Mouse (Mus musculus) neural tube, embryonic 14.5 days (tissue): ENCODE data around the gene Cactin. TPM values are rescaled to one million over a fixed set of nuclear protein-coding genes. Genes with fewer than 3 reads are reported as not detected.

Experiments used
- ATAC-seq: fragments of 200-750 bp; cut with Nextera tagmentation; 2 replicates; pipeline ENCODE4 v1.8.0; 2017; ENCODE audit warnings: low read depth, mild to moderate bottlenecking, moderate TSS enrichment, moderate library complexity
- H3K27ac ChIP-seq: fragments of 300-500 bp; sonication (generic); 2 replicates; pipeline ENCODE4 v1.5.1; 2014; ENCODE audit warnings: low read depth, mild to moderate bottlenecking, control low read depth, low read length, moderate library complexity, mixed read lengths
- H3K27me3 ChIP-seq: fragments of 300-500 bp; sonication (generic); 2 replicates; pipeline ENCODE4 v1.6.1; 2014; ENCODE audit warnings: low read length; ENCODE audit not compliant: control insufficient read depth, insufficient read depth
- H3K36me3 ChIP-seq: fragments of 300-500 bp; sonication (generic); 2 replicates; pipeline ENCODE4 v1.6.1; 2014; ENCODE audit warnings: low read length, mixed read lengths; ENCODE audit not compliant: control insufficient read depth, insufficient read depth
- H3K4me1 ChIP-seq: fragments of 300-500 bp; sonication (generic); 2 replicates; pipeline ENCODE4 v1.6.1; 2014; ENCODE audit warnings: low read length; ENCODE audit not compliant: control insufficient read depth, insufficient read depth
- H3K4me2 ChIP-seq: fragments of 300-500 bp; sonication (generic); 2 replicates; pipeline ENCODE4 v1.6.1; 2014; ENCODE audit warnings: mild to moderate bottlenecking, low read depth, low read length, control low read depth
- H3K4me3 ChIP-seq: fragments of 300-500 bp; sonication (generic); 2 replicates; pipeline ENCODE4 v1.5.1; 2014; ENCODE audit warnings: low read depth, low read length, control low read depth, mixed read lengths
- H3K9ac ChIP-seq: fragments of 300-500 bp; sonication (generic); replicated peaks from 2 replicates; pipeline ENCODE4 v1.6.1; 2014; ENCODE audit warnings: low read depth, mild to moderate bottlenecking, control low read depth, low read length, mixed read lengths
- H3K9me3 ChIP-seq: fragments of 300-500 bp; sonication (generic); 2 replicates; pipeline ENCODE4 v1.6.1; 2016; ENCODE audit warnings: low read length; ENCODE audit not compliant: control insufficient read depth
- WGBS: fragments of 180-500 bp; shearing (Covaris S2); extraction: QIAGEN DNeasy Blood & Tissue Kit; methylation state at CpG from one replicate; pipeline ENCODE4 v1.1.7; 2014; 5-methylcytosine and 5-hydroxymethylcytosine counted together
- polyA plus RNA-seq: library from polyadenylated mRNA; unstranded; fragments of >200 nt; fragmentation: Nextera tagmentation; extraction: Ambion mirVana; gene quantifications from 2 replicates; pipeline ENCODE4 v1.2.1, GENCODE M21; 2014

The Cactin gene
- polyA plus RNA-seq, 1 experiment from 2014 or later, result 14.3 TPM

DNA sequence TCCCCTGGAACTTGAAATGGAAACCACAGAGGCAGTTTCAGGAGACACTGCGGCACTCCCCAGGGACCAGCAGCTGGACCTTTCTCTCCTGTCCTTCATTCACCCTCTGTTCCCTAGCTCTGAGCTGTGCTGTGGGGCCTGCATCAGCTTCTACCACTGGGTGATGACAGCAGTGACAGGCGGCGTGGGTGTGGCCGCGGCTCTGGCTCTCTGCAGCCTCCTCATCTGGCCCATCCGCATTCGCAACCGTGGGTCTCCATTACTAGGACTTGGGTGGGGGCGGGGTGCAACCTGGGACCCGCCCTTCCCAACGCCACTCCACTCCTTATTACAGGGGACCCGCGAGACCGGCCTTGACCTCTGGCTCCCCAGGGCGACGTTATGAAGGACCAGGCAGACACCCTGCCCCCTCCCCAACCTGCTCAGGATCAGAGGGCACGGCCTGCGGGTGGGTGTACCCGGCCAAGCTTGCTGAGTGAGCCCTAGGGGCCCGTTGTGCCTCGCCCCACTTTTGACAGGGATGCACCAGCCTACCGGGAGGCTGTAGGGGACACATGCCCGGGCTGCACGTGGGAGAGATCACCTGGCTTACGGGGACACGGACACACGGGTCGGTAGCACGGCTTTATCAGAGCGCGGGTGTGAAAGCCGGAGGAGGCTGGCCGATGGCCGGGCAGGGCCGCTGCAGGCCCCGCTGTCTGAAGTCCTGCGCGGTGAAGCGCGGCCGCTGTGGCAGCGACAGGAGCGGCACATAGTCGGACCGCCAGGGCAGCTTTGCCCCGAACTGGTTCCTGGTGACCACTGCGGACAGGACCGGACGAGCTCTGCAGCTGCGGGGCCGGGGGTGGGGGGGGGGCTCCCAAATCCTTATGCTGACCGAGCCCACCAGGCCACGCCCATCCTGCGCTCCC, 42.8 kb downstream of the Cactin start:
- 13% methylated on average over 54 of the region's 54 CpGs for WGBS
- Histone ChIP-seq H3K36me3 (peaks cover 20% of the 10 kb centered on the region), H3K27ac (no peak overlapping the region), H3K4me2 (peak overlapping the region; percentile 30; the same call in 1 of the 2 replicates), H3K4me3 (peak overlapping the region; percentile 12; the same call in 1 of the 2 replicates), H3K27me3 (0 out of 2 replicates have a peak, but pooled peaks cover 3% of the 10 kb centered on the region), H3K9me3 (no peaks in the 10 kb centered on the region), H3K4me1 (peaks cover 12% of the 10 kb centered on the region; the same call in 1 of the 2 replicates), H3K9ac (peak overlapping the region; percentile 39)
- ATAC-seq, result no peak

DNA sequence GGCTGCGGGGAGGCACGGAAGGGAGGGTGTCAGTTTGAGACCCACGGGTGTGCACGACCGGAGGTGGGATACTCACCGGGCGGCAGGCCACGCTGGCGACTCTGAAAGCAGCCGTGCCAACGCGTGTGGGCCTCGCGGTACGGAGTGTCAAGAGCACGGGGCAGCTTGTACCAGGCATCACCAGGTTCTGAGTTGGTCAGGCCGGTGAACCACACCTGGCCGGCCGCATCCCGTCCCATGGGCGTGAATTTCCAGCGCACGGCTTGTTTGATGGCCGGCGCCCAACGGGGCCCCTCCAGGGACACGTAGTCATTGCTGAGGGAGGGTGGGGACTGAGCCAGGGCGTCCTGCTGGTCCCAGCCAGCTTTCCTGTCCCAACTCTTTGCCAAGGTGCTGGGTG, 43.8 kb downstream of the Cactin start:
- Histone ChIP-seq H3K9me3 (no peaks in the 10 kb centered on the region), H3K4me3 (no peak overlapping the region), H3K27me3 (0 out of 2 replicates have a peak, but pooled peaks cover 3% of the 10 kb centered on the region), H3K27ac (no peak overlapping the region), H3K36me3 (peaks cover 29% of the 10 kb centered on the region), H3K9ac (no peak overlapping the region), H3K4me2 (peak overlapping the region; percentile 30; the same call in 1 of the 2 replicates), H3K4me1 (peaks cover 12% of the 10 kb centered on the region; the same call in 1 of the 2 replicates)
- WGBS, result 11% methylated on average over 28 of the region's 28 CpGs
- no peak for ATAC-seq

DNA sequence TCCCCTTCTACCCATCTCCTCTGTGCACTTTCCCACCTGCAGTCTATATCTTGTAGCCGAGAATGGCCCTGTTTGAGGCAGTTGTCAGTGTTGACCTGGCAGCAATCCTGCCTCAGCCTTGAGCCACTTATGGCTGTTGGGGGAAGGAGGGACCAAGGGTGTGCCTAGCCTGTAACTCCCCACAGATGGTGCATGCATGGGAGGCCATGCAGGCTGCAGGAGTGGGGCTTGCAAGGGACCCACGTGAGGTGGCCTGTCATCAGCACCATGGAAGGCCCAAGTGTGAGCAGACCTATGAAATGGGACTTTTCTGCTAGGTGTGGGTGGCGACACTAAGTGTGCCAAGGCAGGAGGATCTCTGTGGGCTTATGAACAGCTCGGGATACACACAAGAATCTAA, 44.2 kb downstream of the Cactin start:
- Histone ChIP-seq H3K27ac (no peak overlapping the region), H3K9me3 (no peaks in the 10 kb centered on the region), H3K4me1 (peaks cover 12% of the 10 kb centered on the region; the same call in 1 of the 2 replicates), H3K4me3 (no peak overlapping the region), H3K27me3 (0 out of 2 replicates have a peak, but pooled peaks cover 3% of the 10 kb centered on the region), H3K36me3 (peaks cover 33% of the 10 kb centered on the region), H3K4me2 (no peak overlapping the region), H3K9ac (no peak overlapping the region)
- no peak; the same call in 1 of the 2 replicates for ATAC-seq
- 44% methylated on average over 4 of the region's 4 CpGs for WGBS

DNA sequence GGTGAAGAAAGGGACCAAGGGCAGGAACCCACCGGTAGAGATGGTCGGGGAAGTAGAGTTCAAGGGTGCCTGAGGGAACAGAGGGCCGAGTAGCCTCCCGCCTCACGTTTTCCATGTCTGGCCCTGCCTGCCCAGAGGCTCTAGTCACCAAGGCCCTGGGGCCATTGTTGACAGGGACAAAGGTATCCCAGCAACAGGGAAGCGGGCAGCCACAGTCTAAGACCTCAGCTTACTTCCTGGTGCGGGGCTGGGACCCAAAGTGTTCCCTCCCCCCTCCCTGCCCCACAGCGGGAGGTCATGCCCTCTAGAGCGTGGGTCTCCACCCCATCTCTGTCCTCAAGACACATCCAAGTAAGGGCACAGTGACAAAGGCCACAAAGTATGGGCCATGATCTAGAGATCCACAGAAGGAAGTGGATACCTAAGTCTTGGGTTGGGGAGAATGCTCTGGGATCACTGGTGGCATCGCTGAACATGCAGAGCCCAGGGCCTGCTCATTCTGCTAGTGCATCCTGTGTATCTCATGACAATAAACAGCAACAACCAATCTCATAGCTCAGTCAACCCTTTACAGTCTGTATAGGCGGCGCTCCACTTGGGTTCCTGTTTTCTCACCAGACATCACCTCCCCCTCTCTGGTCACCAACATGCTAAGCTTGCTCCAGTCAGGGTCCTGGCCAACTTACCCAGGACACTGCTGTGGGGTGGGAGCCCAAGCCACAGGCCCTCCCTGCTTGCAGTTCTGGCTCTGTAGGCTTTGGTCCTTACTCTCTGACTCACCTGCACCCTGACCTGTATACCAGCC, 45.0 kb downstream of the Cactin start, which contains the start of gene 4930404N11Rik:
Gene 4930404N11Rik, minus strand, starts transcription at position 145 of the 805 bp plus-strand sequence.
- H3K9ac ChIP-seq, result no peak within 1 kb of the TSS
- 0 out of 2 replicates have a peak, but pooled peaks have one; percentile 7 for ATAC-seq
- 0 out of 2 replicates have a peak, but pooled peaks cover 3% of the 10 kb centered on the region for H3K27me3 ChIP-seq
- no peak within 1 kb of the TSS for H3K4me3 ChIP-seq
- H3K4me1 ChIP-seq, result peaks cover 10% of the 10 kb centered on the region; the same call in 1 of the 2 replicates
- H3K27ac ChIP-seq, result no peak within 1 kb of the TSS
- peak within 1 kb of the TSS; percentile 30; the same call in 1 of the 2 replicates for H3K4me2 ChIP-seq
- no peaks in the 10 kb centered on the region for H3K9me3 ChIP-seq
- 14% methylated on average over 12 of the region's 12 CpGs for WGBS
- H3K36me3 ChIP-seq, result peaks cover 39% of the 10 kb centered on the region

DNA sequence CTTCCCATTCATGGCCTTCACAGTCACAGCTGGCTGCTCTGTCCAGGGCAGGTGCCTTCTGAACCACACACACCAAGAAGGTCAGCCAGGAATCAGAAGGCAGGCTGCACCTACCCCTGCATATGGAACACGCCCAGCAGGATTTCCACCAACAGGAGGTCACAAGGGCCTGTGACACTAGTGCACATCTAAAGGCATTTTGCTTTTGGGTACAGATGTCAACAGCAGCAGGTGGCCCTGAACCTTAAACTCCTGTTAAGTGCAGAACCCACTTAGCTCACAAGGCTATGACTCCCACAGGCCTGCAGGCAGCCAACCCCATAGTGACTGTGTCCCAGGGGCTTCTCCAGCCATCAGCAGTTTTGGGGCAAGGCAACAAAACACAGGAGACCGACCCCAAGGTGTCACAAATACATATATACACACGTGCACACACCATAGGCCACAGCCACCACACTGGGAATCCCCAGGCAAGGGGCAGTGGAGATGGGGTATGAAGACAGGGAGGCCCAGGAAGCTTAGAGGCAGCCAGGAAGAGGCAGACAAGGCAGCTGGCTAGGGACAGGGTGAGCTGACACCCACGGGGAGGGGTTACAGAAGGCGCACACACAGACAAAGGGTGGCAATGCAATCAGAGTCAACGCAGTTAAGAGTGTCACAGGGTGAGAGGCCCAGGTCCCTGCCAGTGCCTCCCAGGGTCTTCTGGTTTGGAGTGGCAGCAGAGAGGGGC, 45.7 kb downstream of the Cactin start:
- Histone ChIP-seq H3K4me2 (no peak overlapping the region), H3K27ac (no peak overlapping the region), H3K27me3 (0 out of 2 replicates have a peak, but pooled peaks cover 3% of the 10 kb centered on the region), H3K4me1 (peaks cover 10% of the 10 kb centered on the region; the same call in 1 of the 2 replicates), H3K4me3 (no peak overlapping the region), H3K9ac (no peak overlapping the region), H3K9me3 (no peaks in the 10 kb centered on the region), H3K36me3 (peaks cover 39% of the 10 kb centered on the region)
- no peak for ATAC-seq
- WGBS, result 81% methylated on average over 6 of the region's 6 CpGs

DNA sequence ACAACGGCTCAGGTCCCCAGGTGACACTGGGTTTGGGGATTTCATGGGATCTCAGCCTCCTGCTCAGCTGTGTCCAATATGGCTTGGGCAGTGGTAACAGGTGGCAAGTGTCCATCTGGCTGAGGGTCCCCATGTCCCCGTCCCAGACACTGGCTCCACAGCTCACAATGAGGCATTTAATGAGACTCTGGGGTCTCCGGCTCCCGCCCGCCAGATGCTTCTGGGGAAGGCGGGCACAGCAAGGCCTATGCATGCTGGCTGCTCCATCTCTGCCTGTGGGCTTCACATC, 46.2 kb downstream of the Cactin start:
- Histone ChIP-seq H3K27ac (no peak overlapping the region), H3K4me2 (no peak overlapping the region), H3K9ac (no peak overlapping the region), H3K27me3 (0 out of 2 replicates have a peak, but pooled peaks cover 3% of the 10 kb centered on the region), H3K4me3 (no peak overlapping the region), H3K4me1 (peaks cover 10% of the 10 kb centered on the region; the same call in 1 of the 2 replicates), H3K36me3 (peaks cover 39% of the 10 kb centered on the region), H3K9me3 (no peaks in the 10 kb centered on the region)
- no peak for ATAC-seq
- 50% methylated on average over 6 of the region's 6 CpGs for WGBS

DNA sequence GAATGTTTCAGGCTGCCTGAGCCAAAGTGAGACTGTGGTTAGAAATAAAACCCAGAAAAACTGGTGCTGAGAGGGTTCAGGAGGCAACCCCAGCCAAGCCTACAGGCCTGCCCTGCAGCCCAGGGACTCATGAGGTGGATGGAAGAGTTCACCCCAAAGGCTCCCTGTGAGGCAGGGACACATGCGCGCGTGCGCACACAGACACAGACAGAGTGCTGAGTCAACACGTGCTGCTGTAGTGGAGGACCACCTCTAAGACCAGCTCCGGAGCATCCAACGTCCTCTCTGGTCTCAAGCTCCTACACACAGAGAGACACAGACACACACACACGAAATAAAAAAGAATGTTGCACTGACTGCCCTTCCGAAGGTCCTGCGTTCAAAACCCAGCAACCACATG, 54.4 kb downstream of the Cactin start:
- 92% methylated on average over 10 of the region's 10 CpGs for WGBS
- H3K27ac ChIP-seq, result no peak overlapping the region
- no peak overlapping the region for H3K9ac ChIP-seq
- ATAC-seq, result no peak
- H3K4me1 ChIP-seq, result peaks cover 21% of the 10 kb centered on the region
- H3K36me3 ChIP-seq, result peaks cover 8% of the 10 kb centered on the region; the same call in 1 of the 2 replicates
- H3K9me3 ChIP-seq, result no peaks in the 10 kb centered on the region
- no peak overlapping the region for H3K4me2 ChIP-seq
- H3K4me3 ChIP-seq, result no peak overlapping the region
- no peaks in the 10 kb centered on the region for H3K27me3 ChIP-seq
